Mouse (Mus musculus) forebrain, embryonic 14.5 days (tissue): ENCODE data around the gene Ankrd13b. TPM values are rescaled to one million over a fixed set of nuclear protein-coding genes. Genes with fewer than 3 reads are reported as not detected.
A peak's percentile ranks its signal among the peaks of the same experiment; 100 is the strongest.

ENCODE experiments used
- ATAC-seq: fragments of 200-750 bp; cut with Nextera tagmentation; 2 replicates; pipeline ENCODE4 v1.8.0; 2017; ENCODE audit warnings: mild to moderate bottlenecking, moderate library complexity
- DNase-seq: peaks from one replicate; pipeline ENCODE4 v3.0.0-alpha.2; 2015; ENCODE audit warnings: low spot score
- H3K27ac ChIP-seq: fragments of 300-500 bp; sonication (generic); 2 replicates; pipeline ENCODE4 v1.5.1; 2014; ENCODE audit warnings: low read depth, mild to moderate bottlenecking, control low read depth, low read length, moderate library complexity
- H3K27me3 ChIP-seq: fragments of 300-500 bp; sonication (generic); replicated peaks from 2 replicates; pipeline ENCODE4 v1.6.1; 2014; ENCODE audit warnings: low read length, control low read depth, mixed read lengths; ENCODE audit not compliant: control insufficient read depth, insufficient read depth
- H3K36me3 ChIP-seq: fragments of 300-500 bp; sonication (generic); 2 replicates; pipeline ENCODE4 v1.6.1; 2014; ENCODE audit warnings: low read length, control low read depth; ENCODE audit not compliant: control insufficient read depth, insufficient read depth
- H3K4me1 ChIP-seq: fragments of 300-500 bp; sonication (generic); 2 replicates; pipeline ENCODE4 v1.6.1; 2014; ENCODE audit warnings: antibody characterized with exemption, low read length, control low read depth; ENCODE audit not compliant: control insufficient read depth, insufficient read depth
- H3K4me2 ChIP-seq: fragments of 300-500 bp; sonication (generic); 2 replicates; pipeline ENCODE4 v1.6.1; 2014; ENCODE audit warnings: mild to moderate bottlenecking, control low read depth, low read length
- H3K4me3 ChIP-seq: fragments of 300-500 bp; sonication (generic); 2 replicates; pipeline ENCODE4 v1.5.1; 2014; ENCODE audit warnings: low read depth, low read length, control low read depth
- H3K9ac ChIP-seq: fragments of 300-500 bp; sonication (generic); 2 replicates; pipeline ENCODE4 v1.6.1; 2014; ENCODE audit warnings: mild to moderate bottlenecking, low read length, control low read depth, moderate library complexity
- H3K9me3 ChIP-seq: fragments of 300-500 bp; sonication (generic); replicated peaks from 2 replicates; pipeline ENCODE4 v1.6.1; 2016; ENCODE audit warnings: low read length, control low read depth, mixed read lengths; ENCODE audit not compliant: control insufficient read depth
- WGBS: fragments of 180-500 bp; shearing (Covaris S2); extraction: QIAGEN DNeasy Blood & Tissue Kit; methylation state at CpG from one replicate; pipeline ENCODE4 v1.1.7; 2014; 5-methylcytosine and 5-hydroxymethylcytosine counted together
- polyA plus RNA-seq: library from polyadenylated mRNA; unstranded; fragments of >200 nt; fragmentation: Nextera tagmentation; extraction: Ambion mirVana; gene quantifications from 2 replicates; pipeline ENCODE4 v1.2.1, GENCODE M21; 2014

Ankrd13b gene
- polyA plus RNA-seq, 1 experiment from 2014 or later: 25.3 TPM

DNA sequence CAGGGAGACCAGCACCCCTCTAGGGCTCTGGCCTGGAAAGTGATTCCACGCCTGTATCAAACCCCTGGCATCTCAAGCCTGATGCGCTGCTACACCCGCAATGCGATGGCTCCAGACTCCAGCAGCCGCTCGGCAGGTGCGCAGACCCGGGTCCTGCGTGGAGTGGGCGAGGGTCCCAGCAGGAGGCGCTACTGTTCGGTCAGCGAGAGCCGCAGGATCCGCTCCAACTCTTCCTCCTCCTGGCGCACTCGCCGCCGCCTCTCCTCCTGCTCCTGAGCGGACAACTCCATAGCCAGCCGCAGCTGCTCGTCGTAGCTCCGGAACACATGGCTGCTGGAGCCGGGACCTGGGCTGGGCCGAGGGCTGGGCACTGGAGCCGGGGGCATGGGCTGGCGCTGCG lies 18.1 kb downstream of the Ankrd13b start:
- DNase-seq (no peak), ATAC-seq (no peak)
- H3K4me3 ChIP-seq: no peak overlapping the region
- H3K27ac ChIP-seq: no peak overlapping the region
- H3K27me3 ChIP-seq: peaks cover 7% of the 10 kb centered on the region
- WGBS: 77% methylated on average over 29 of the region's 29 CpGs
- H3K4me2 ChIP-seq: no peak overlapping the region
- no peaks in the 10 kb centered on the region for H3K9me3 ChIP-seq
- H3K9ac ChIP-seq: no peak overlapping the region
- peaks cover 53% of the 10 kb centered on the region for H3K36me3 ChIP-seq
- no peaks in the 10 kb centered on the region for H3K4me1 ChIP-seq

GRCm38 (mm10) chr11:77468397-77468796 lies 21.1 kb downstream of the Ankrd13b start:
- Histone ChIP-seq H3K27me3 (peaks cover 18% of the 10 kb centered on the region), H3K27ac (no peak overlapping the region), H3K9ac (no peak overlapping the region), H3K9me3 (no peaks in the 10 kb centered on the region), H3K36me3 (peaks cover 30% of the 10 kb centered on the region), H3K4me3 (no peak overlapping the region), H3K4me1 (no peaks in the 10 kb centered on the region), H3K4me2 (no peak overlapping the region)
- ATAC-seq: no peak
- 78% methylated on average over 9 of the region's 9 CpGs for WGBS
- no peak for DNase-seq

- peaks cover 22% of the 10 kb centered on the region for H3K27me3 ChIP-seq
- ATAC-seq (0 out of 2 replicates have a peak, but pooled peaks have one; percentile 50), DNase-seq (peak; percentile 76)
- 14% methylated on average over 20 of the region's 20 CpGs for WGBS
- H3K4me3 ChIP-seq: no peak overlapping the region
- H3K9me3 ChIP-seq: no peaks in the 10 kb centered on the region
- H3K36me3 ChIP-seq: peaks cover 24% of the 10 kb centered on the region
- H3K9ac ChIP-seq: no peak overlapping the region
- peaks cover 1% of the 10 kb centered on the region for H3K4me1 ChIP-seq
- no peak overlapping the region for H3K27ac ChIP-seq
- 0 out of 2 replicates have a peak overlapping the region, but pooled peaks have one; percentile 7 for H3K4me2 ChIP-seq
Observed at GRCm38 (mm10) chr11:77467784-77468183, 21.7 kb downstream of the Ankrd13b start.

GRCm38 (mm10) chr11:77467157-77467556 lies 22.3 kb downstream of the Ankrd13b start:
- peaks cover 28% of the 10 kb centered on the region for H3K27me3 ChIP-seq
- H3K36me3 ChIP-seq: peaks cover 18% of the 10 kb centered on the region
- H3K4me3 ChIP-seq: no peak overlapping the region
- H3K9me3 ChIP-seq: no peaks in the 10 kb centered on the region
- peaks cover 7% of the 10 kb centered on the region for H3K4me1 ChIP-seq
- H3K9ac ChIP-seq: no peak overlapping the region
- DNase-seq (no peak), ATAC-seq (0 out of 2 replicates have a peak, but pooled peaks have one; percentile 16)
- WGBS: 5% methylated on average over 25 of the region's 25 CpGs
- H3K27ac ChIP-seq: no peak overlapping the region
- no peak overlapping the region for H3K4me2 ChIP-seq

DNA sequence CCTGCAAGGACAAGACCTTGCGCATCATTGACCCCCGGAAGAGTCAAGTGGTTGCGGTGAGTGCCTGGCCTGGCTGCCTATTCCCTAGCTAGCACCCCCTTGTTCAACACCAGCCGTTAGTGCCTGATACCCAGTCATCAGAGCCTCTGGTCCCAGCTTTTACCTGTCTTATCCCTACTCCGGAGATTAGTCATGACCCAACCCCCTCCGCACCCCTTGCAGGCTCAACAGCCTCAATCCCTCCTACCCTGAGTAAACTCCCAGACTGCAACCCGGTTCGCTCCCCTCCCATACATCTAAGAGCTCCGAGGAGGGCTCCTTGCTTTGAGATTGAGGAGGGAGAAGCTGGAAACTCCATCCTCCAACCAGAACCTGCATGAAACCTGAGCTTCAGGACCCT lies 22.9 kb downstream of the Ankrd13b start:
- Histone ChIP-seq H3K36me3 (peaks cover 11% of the 10 kb centered on the region), H3K9ac (no peak overlapping the region), H3K27me3 (peaks cover 30% of the 10 kb centered on the region), H3K9me3 (no peaks in the 10 kb centered on the region), H3K4me3 (no peak overlapping the region), H3K4me2 (no peak overlapping the region), H3K27ac (no peak overlapping the region), H3K4me1 (peaks cover 11% of the 10 kb centered on the region)
- 39% methylated on average over 9 of the region's 9 CpGs for WGBS
- ATAC-seq (no peak), DNase-seq (no peak)

GRCm38 (mm10) chr11:77465111-77465510 lies 24.4 kb downstream of the Ankrd13b start:
- Histone ChIP-seq H3K4me1 (peaks cover 11% of the 10 kb centered on the region), H3K27me3 (peaks cover 30% of the 10 kb centered on the region), H3K9ac (no peak overlapping the region), H3K27ac (no peak overlapping the region), H3K4me2 (no peak overlapping the region), H3K36me3 (no peaks in the 10 kb centered on the region), H3K9me3 (no peaks in the 10 kb centered on the region), H3K4me3 (no peak overlapping the region)
- ATAC-seq: no peak
- WGBS: 31% methylated on average over 3 of the region's 3 CpGs
- DNase-seq: no peak

GRCm38 (mm10) chr11:77464684-77465083 lies 24.8 kb downstream of the Ankrd13b start:
- H3K36me3 ChIP-seq: no peaks in the 10 kb centered on the region
- peaks cover 30% of the 10 kb centered on the region for H3K27me3 ChIP-seq
- H3K9me3 ChIP-seq: no peaks in the 10 kb centered on the region
- no peak overlapping the region for H3K27ac ChIP-seq
- no peak overlapping the region for H3K4me3 ChIP-seq
- DNase-seq: no peak
- H3K9ac ChIP-seq: no peak overlapping the region
- 60% methylated on average over 4 of the region's 4 CpGs for WGBS
- peaks cover 11% of the 10 kb centered on the region for H3K4me1 ChIP-seq
- no peak overlapping the region for H3K4me2 ChIP-seq
- no peak for ATAC-seq

DNA sequence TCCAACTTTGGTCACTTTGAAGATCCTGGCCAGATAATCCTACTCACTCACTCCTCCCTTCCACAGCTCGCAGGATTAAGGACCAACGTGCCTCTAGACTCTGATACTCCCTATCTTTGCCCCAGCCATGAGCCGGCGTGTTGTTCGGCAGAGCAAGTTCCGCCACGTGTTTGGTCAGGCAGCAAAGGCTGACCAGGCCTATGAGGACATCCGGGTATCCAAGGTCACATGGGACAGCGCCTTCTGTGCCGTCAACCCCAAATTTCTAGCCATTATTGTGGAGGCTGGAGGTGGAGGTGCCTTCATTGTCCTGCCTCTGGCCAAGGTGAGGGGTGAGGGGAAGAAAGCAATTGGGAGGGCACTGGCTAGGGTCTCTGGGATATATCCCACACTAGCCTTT lies 25.7 kb downstream of the Ankrd13b start:
- H3K9me3 ChIP-seq: no peaks in the 10 kb centered on the region
- ATAC-seq (no peak), DNase-seq (no peak)
- WGBS: 74% methylated on average over 10 of the region's 10 CpGs
- no peak overlapping the region for H3K4me2 ChIP-seq
- H3K27ac ChIP-seq: no peak overlapping the region
- no peak overlapping the region for H3K4me3 ChIP-seq
- H3K27me3 ChIP-seq: peaks cover 30% of the 10 kb centered on the region
- no peaks in the 10 kb centered on the region for H3K36me3 ChIP-seq
- no peak overlapping the region for H3K9ac ChIP-seq
- H3K4me1 ChIP-seq: peaks cover 11% of the 10 kb centered on the region

GRCm38 (mm10) chr11:77463101-77463445 lies 26.4 kb downstream of the Ankrd13b start:
- ATAC-seq (no peak), DNase-seq (no peak)
- Histone ChIP-seq H3K4me2 (peak overlapping the region; percentile 99), H3K36me3 (no peaks in the 10 kb centered on the region), H3K9me3 (no peaks in the 10 kb centered on the region), H3K4me3 (peak overlapping the region; percentile 46; the same call in 1 of the 2 replicates), H3K9ac (no peak overlapping the region), H3K27ac (no peak overlapping the region), H3K4me1 (peaks cover 11% of the 10 kb centered on the region), H3K27me3 (peaks cover 30% of the 10 kb centered on the region)
- WGBS: 46% methylated on average over 8 of the region's 8 CpGs
